Mouse (Mus musculus) myocyte (in vitro differentiated cells): ENCODE results near the gene Cib1.

Experiments
- MAX ChIP-seq: IDR thresholded peaks from one replicate; pipeline ENCODE4 v1.6.1; 2011; ENCODE audit warnings: low read depth, mild to moderate bottlenecking, control low read depth
- MYOD1 ChIP-seq, 3 experiments: IDR thresholded peaks; one replicate each; pipeline ENCODE4 v1.6.1; 2011; ENCODE audit warnings: control low read depth in 2 of 3, low read depth in 2 of 3, mild to moderate bottlenecking in 2 of 3, moderate library complexity in 1 of 3; ENCODE audit not compliant: insufficient read length in 2 of 3, control insufficient read depth in 1 of 3
- MYOG ChIP-seq, 3 experiments: IDR thresholded peaks; one replicate each; pipeline ENCODE4 v1.6.1; 2011; ENCODE audit warnings: control low read depth in 2 of 3, low read depth in 2 of 3, mild to moderate bottlenecking in 2 of 3; ENCODE audit not compliant: insufficient read length in 2 of 3, control insufficient read depth in 1 of 3, insufficient read depth in 1 of 3
- POLR2A ChIP-seq: IDR thresholded peaks from one replicate; pipeline ENCODE4 v1.6.1; 2011; ENCODE audit warnings: low read depth, mild to moderate bottlenecking, control low read depth, moderate library complexity; ENCODE audit not compliant: insufficient read length
- POLR2AphosphoS2 ChIP-seq: IDR thresholded peaks from one replicate; pipeline ENCODE4 v1.6.1; 2011; ENCODE audit warnings: low read depth, control low read depth; ENCODE audit not compliant: insufficient read length
- TCF12 ChIP-seq: IDR thresholded peaks from one replicate; pipeline ENCODE4 v1.6.1; 2011; ENCODE audit warnings: mild to moderate bottlenecking, control low read depth; ENCODE audit not compliant: poor library complexity, insufficient read depth, severe bottlenecking
- TCF3 ChIP-seq: IDR thresholded peaks from one replicate; pipeline ENCODE4 v1.6.1; 2011; ENCODE audit warnings: low read depth, control low read depth; ENCODE audit not compliant: insufficient read length
- USF1 ChIP-seq: IDR thresholded peaks from one replicate; pipeline ENCODE4 v1.6.1; 2011; ENCODE audit warnings: low read depth, mild to moderate bottlenecking, control low read depth, moderate library complexity

DNA sequence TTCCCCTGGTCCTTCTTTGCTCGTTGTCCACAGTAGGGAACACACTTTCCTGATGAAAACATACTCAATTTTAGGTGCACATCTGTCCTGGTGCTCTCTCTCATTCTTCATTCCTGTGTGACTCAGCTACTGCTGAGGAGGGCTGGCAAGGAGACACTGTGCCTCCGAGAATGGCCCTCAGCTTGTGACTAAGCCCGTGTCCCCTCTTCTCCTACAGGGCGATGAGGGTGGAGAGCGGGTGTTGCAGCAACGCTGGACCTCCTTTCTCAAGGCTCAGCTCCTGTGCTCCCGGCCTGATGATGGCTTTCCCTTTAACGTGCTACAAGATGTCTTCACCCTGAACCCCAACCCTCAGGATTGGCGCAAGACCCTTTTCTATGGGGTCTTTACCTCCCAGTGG is 13.9 kb downstream of the Cib1 start:
- TF ChIP-seq POLR2A (no peak), USF1 (no peak), TCF12 (no peak), MAX (no peak), TCF3 (no peak), MYOD1 (IDR thresholded peaks at IDR 0.05; ENCODE audit: control insufficient read depth in 1 of 3, insufficient read length in 2 of 3, low read depth in 2 of 3) (no peak), MYOG (IDR thresholded peaks at IDR 0.05; ENCODE audit: control insufficient read depth in 1 of 3, insufficient read depth in 1 of 3, insufficient read length in 2 of 3, low read depth in 2 of 3) (no peak), POLR2AphosphoS2 (no peak)
